Comparison of ENCODE assay signal across 8 mouse cellular contexts in genomic region chr14:53776717-53777116, GRCm38 (mm10).
A peak's percentile ranks its signal among the peaks of the same experiment; 100 is the strongest.
DNase-seq lines count a peak whose midpoint lies in the region; ATAC-seq and TF ChIP-seq lines count a peak whose summit lies in the region.
"Not testable (repeated sequence)": the region's sequence is repeated elsewhere in the genome, so short reads cannot be mapped to it uniquely, and the experiment has no call there.

No protein-coding gene starts in this region.

- H3K36me3 ChIP-seq in forebrain, embryonic 11.5 days (ENCODE audit: control insufficient read depth, insufficient read depth, low read length); splenic B cell, adult 2 months (ENCODE audit: control insufficient read depth, insufficient read depth, low read length, poor library complexity, severe bottlenecking): not testable (repeated sequence)

- not testable (repeated sequence) for H3K9ac ChIP-seq in forebrain, embryonic 11.5 days (ENCODE audit: low read length)

- H3K4me3 ChIP-seq in bone marrow, adult 2 months (replicated peaks; ENCODE audit: control insufficient read depth, low read depth, low read length); forebrain, embryonic 11.5 days (ENCODE audit: low read depth, low read length): not testable (repeated sequence)

- not testable (repeated sequence) for H3K27me3 ChIP-seq in forebrain, embryonic 11.5 days (ENCODE audit: control insufficient read depth, insufficient read depth, low read length); splenic B cell, adult 2 months (ENCODE audit: control insufficient read depth, insufficient read depth, low read length, poor library complexity, severe bottlenecking)

- TF ChIP-seq POLR2A in bone marrow, adult 2 months (IDR thresholded peaks at IDR 0.05; ENCODE audit: borderline replicate concordance, control insufficient read depth, low read depth, low read length), result not testable (repeated sequence)

- WGBS in bone marrow, adult 2 months, result 42% methylated on average over 1 of the region's 1 CpGs
- 42% methylated on average over 1 of the region's 1 CpGs for WGBS in forebrain, embryonic 11.5 days

- H3K4me1 ChIP-seq in bone marrow, adult 2 months (ENCODE audit: control insufficient read depth, insufficient read depth, low read length); forebrain, embryonic 11.5 days (replicated peaks; ENCODE audit: control insufficient read depth, insufficient read depth, low read length): not testable (repeated sequence)

- H3K27ac ChIP-seq in bone marrow, adult 2 months (ENCODE audit: control insufficient read depth, insufficient read depth, low read depth, low read length, poor library complexity); forebrain, embryonic 11.5 days (ENCODE audit: low read depth, low read length): not testable (repeated sequence)

- not testable (repeated sequence) for ATAC-seq in forebrain, embryonic 11.5 days (replicated peaks; ENCODE audit: low FRiP score)
- ATAC-seq in hematopoietic stem cell, adult 5-6 weeks (replicated peaks in 1 of 2; ENCODE audit: insufficient read depth in 1 of 2, low FRiP score in 2 of 2, low TSS enrichment in 1 of 2, low read depth in 1 of 2, poor library complexity in 2 of 2, severe bottlenecking in 2 of 2), result peak; percentile 67 to 69; a peak in 3 of 4 replicates

- DNase-seq in CD4-positive, CD25-positive, alpha-beta regulatory T cell, adult 2 months (ENCODE audit: low read depth, low spot score), result peak; percentile 73
- peak; percentile 60 for DNase-seq in forebrain, embryonic 11.5 days (ENCODE audit: low spot score)
- peak; percentile 70 to 75 for DNase-seq in kidney, postnatal 4 days
- DNase-seq in liver, result peak; percentile 70
- peak; percentile 32 to 38 for DNase-seq in natural killer cell, adult 2 months (ENCODE audit: low spot score in 2 of 2)
- peak; percentile 11 for DNase-seq in splenic B cell, adult 2 months (ENCODE audit: low read depth, low spot score)

- H3K4me2 ChIP-seq in forebrain, embryonic 11.5 days (ENCODE audit: low read depth, low read length, severe bottlenecking), result not testable (repeated sequence)

- peak; percentile 46 for TF ChIP-seq CTCF in bone marrow, adult 2 months (IDR thresholded peaks at IDR 0.05; ENCODE audit: control insufficient read depth, insufficient read depth, low read length)

- not testable (repeated sequence) for H3K9me3 ChIP-seq in forebrain, embryonic 11.5 days (ENCODE audit: control insufficient read depth, low read length)

Comparison
In these comparisons a context has a peak if more than half of its experiments do, and no peak if none do; other contexts are left out.
1. DNase-seq: peak in every context shown above with its lines; median percentile 73 in CD4-positive, CD25-positive, alpha-beta regulatory T cell, adult 2 months; 72 in kidney, postnatal 4 days; 70 in liver; 60 in forebrain, embryonic 11.5 days; 35 in natural killer cell, adult 2 months; 11 in splenic B cell, adult 2 months.